Mouse (Mus musculus) C2C12 (cell line): ENCODE measurements around the gene Ccdc149.

ENCODE experiments used
- CEBPB ChIP-seq: IDR thresholded peaks from one replicate; pipeline ENCODE4 v1.6.1; 2011; ENCODE audit warnings: low read depth, mild to moderate bottlenecking, control low read depth, moderate library complexity
- CTCF ChIP-seq: IDR thresholded peaks from one replicate; pipeline ENCODE4 v1.5.1; 2011; ENCODE audit not compliant: control insufficient read depth, insufficient read depth, insufficient read length
- FOSL1 ChIP-seq: IDR thresholded peaks from one replicate; pipeline ENCODE4 v1.8.0; 2011; ENCODE audit warnings: mild to moderate bottlenecking, low read length; ENCODE audit not compliant: poor library complexity, insufficient read depth, severe bottlenecking
- MYOD1 ChIP-seq: IDR thresholded peaks from one replicate; pipeline ENCODE4 v1.6.1; 2011; ENCODE audit warnings: low read depth; ENCODE audit not compliant: control insufficient read depth, insufficient read length
- USF1 ChIP-seq: IDR thresholded peaks from one replicate; pipeline ENCODE4 v1.6.1; 2011; ENCODE audit warnings: low read depth, mild to moderate bottlenecking, control low read depth, moderate library complexity

DNA sequence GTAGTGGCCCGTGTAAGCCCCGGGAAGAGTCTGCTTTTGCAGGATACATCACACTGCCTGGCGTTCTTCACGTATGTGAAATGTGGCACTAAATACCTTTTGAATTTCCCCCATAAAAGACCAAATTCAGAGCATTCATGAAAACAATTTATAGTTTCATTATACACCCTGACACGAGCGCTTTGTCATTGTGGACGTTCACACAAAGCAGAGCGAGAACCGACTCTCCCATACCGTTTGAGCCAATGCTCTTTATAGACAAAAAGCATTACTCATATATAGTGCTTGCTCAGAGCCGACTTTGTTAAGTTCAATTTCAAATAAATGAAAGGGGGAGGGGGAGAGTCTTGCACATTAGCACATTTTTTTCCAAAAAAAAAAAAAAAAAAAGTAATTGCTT, 31.0 kb downstream of the Ccdc149 start:
- TF ChIP-seq FOSL1 (no peak), USF1 (no peak), CTCF (no peak), CEBPB (no peak), MYOD1 (no peak)
